Mouse (Mus musculus) neural tube, embryonic 14.5 days (tissue): Measurements from ENCODE around the gene Atp5e. TPM values are rescaled to one million over a fixed set of nuclear protein-coding genes. Genes with fewer than 3 reads are reported as not detected.

Experiments
- ATAC-seq: fragments of 200-750 bp; cut with Nextera tagmentation; 2 replicates; pipeline ENCODE4 v1.8.0; 2017; ENCODE audit warnings: low read depth, mild to moderate bottlenecking, moderate TSS enrichment, moderate library complexity
- H3K27ac ChIP-seq: fragments of 300-500 bp; sonication (generic); 2 replicates; pipeline ENCODE4 v1.5.1; 2014; ENCODE audit warnings: low read depth, mild to moderate bottlenecking, control low read depth, low read length, moderate library complexity, mixed read lengths
- H3K27me3 ChIP-seq: fragments of 300-500 bp; sonication (generic); 2 replicates; pipeline ENCODE4 v1.6.1; 2014; ENCODE audit warnings: low read length; ENCODE audit not compliant: control insufficient read depth, insufficient read depth
- H3K36me3 ChIP-seq: fragments of 300-500 bp; sonication (generic); 2 replicates; pipeline ENCODE4 v1.6.1; 2014; ENCODE audit warnings: low read length, mixed read lengths; ENCODE audit not compliant: control insufficient read depth, insufficient read depth
- H3K4me1 ChIP-seq: fragments of 300-500 bp; sonication (generic); 2 replicates; pipeline ENCODE4 v1.6.1; 2014; ENCODE audit warnings: low read length; ENCODE audit not compliant: control insufficient read depth, insufficient read depth
- H3K4me2 ChIP-seq: fragments of 300-500 bp; sonication (generic); 2 replicates; pipeline ENCODE4 v1.6.1; 2014; ENCODE audit warnings: mild to moderate bottlenecking, low read depth, low read length, control low read depth
- H3K4me3 ChIP-seq: fragments of 300-500 bp; sonication (generic); 2 replicates; pipeline ENCODE4 v1.5.1; 2014; ENCODE audit warnings: low read depth, low read length, control low read depth, mixed read lengths
- H3K9ac ChIP-seq: fragments of 300-500 bp; sonication (generic); replicated peaks from 2 replicates; pipeline ENCODE4 v1.6.1; 2014; ENCODE audit warnings: low read depth, mild to moderate bottlenecking, control low read depth, low read length, mixed read lengths
- H3K9me3 ChIP-seq: fragments of 300-500 bp; sonication (generic); 2 replicates; pipeline ENCODE4 v1.6.1; 2016; ENCODE audit warnings: low read length; ENCODE audit not compliant: control insufficient read depth
- WGBS: fragments of 180-500 bp; shearing (Covaris S2); extraction: QIAGEN DNeasy Blood & Tissue Kit; methylation state at CpG from one replicate; pipeline ENCODE4 v1.1.7; 2014; 5-methylcytosine and 5-hydroxymethylcytosine counted together
- polyA plus RNA-seq: library from polyadenylated mRNA; unstranded; fragments of >200 nt; fragmentation: Nextera tagmentation; extraction: Ambion mirVana; gene quantifications from 2 replicates; pipeline ENCODE4 v1.2.1, GENCODE M21; 2014

Atp5e gene
- polyA plus RNA-seq, 1 experiment from 2014 or later: 891 TPM

- no peak overlapping the region for H3K9ac ChIP-seq
Observed at GRCm38 (mm10) chr2:174478746-174479145, 14.8 kb upstream of the Atp5e start.

GRCm38 (mm10) chr2:174477543-174478319 lies 13.8 kb upstream of the Atp5e start:
- Histone ChIP-seq H3K9ac (no peak overlapping the region), H3K4me1 (no peaks in the 10 kb centered on the region), H3K27ac (no peak overlapping the region), H3K4me2 (no peak overlapping the region), H3K9me3 (no peaks in the 10 kb centered on the region), H3K4me3 (no peak overlapping the region), H3K36me3 (no peaks in the 10 kb centered on the region), H3K27me3 (no peaks in the 10 kb centered on the region)
- ATAC-seq: no peak
- 77% methylated on average over 3 of the region's 3 CpGs for WGBS

More at GRCm38 (mm10) chr2:174478746-174479145, 14.8 kb upstream of the Atp5e start:
- no peak for ATAC-seq
- H3K27ac ChIP-seq: no peak overlapping the region
- H3K9me3 ChIP-seq: no peaks in the 10 kb centered on the region
- no peak overlapping the region for H3K4me2 ChIP-seq
- WGBS: 74% methylated on average over 5 of the region's 5 CpGs
- no peaks in the 10 kb centered on the region for H3K4me1 ChIP-seq
- H3K36me3 ChIP-seq: no peaks in the 10 kb centered on the region
- H3K4me3 ChIP-seq: no peak overlapping the region
- no peaks in the 10 kb centered on the region for H3K27me3 ChIP-seq

- H3K4me1 ChIP-seq: no peaks in the 10 kb centered on the region
- H3K9ac ChIP-seq: no peak overlapping the region
- H3K9me3 ChIP-seq: no peaks in the 10 kb centered on the region
- 0 out of 2 replicates have a peak, but pooled peaks cover 2% of the 10 kb centered on the region for H3K36me3 ChIP-seq
- H3K4me3 ChIP-seq: peak overlapping the region; percentile 66
- peak overlapping the region; percentile 68 for H3K4me2 ChIP-seq
- no peak overlapping the region for H3K27ac ChIP-seq
- ATAC-seq: no peak
- H3K27me3 ChIP-seq: no peaks in the 10 kb centered on the region
- WGBS: 88% methylated on average over 5 of the region's 5 CpGs
Observed at GRCm38 (mm10) chr2:174473550-174473927, 9.6 kb upstream of the Atp5e start.

GRCm38 (mm10) chr2:174472818-174473549 lies 9.1 kb upstream of the Atp5e start, which contains the start of gene Prelid3b:
Prelid3b (minus strand) TSS chr2:174473081.
- Histone ChIP-seq H3K9me3 (no peaks in the 10 kb centered on the region), H3K9ac (peak within 1 kb of the TSS; percentile 62), H3K4me3 (peak within 1 kb of the TSS; percentile 66), H3K4me2 (peak within 1 kb of the TSS; percentile 68), H3K27ac (no peak within 1 kb of the TSS), H3K36me3 (0 out of 2 replicates have a peak, but pooled peaks cover 3% of the 10 kb centered on the region), H3K27me3 (no peaks in the 10 kb centered on the region), H3K4me1 (no peaks in the 10 kb centered on the region)
- under 1% methylated on average over 53 of the region's 53 CpGs for WGBS
- peak; percentile 98 for ATAC-seq

- Histone ChIP-seq H3K4me1 (no peaks in the 10 kb centered on the region), H3K9ac (peak overlapping the region; percentile 62), H3K36me3 (peaks cover 4% of the 10 kb centered on the region; the same call in 1 of the 2 replicates), H3K4me2 (peak overlapping the region; percentile 68), H3K27me3 (no peaks in the 10 kb centered on the region), H3K4me3 (peak overlapping the region; percentile 66), H3K9me3 (no peaks in the 10 kb centered on the region), H3K27ac (no peak overlapping the region)
- WGBS: 8% methylated on average over 30 of the region's 30 CpGs
- ATAC-seq: peak; percentile 62; the same call in 1 of the 2 replicates
Observed at GRCm38 (mm10) chr2:174472407-174472806, 8.5 kb upstream of the Atp5e start.

- H3K27me3 ChIP-seq: no peaks in the 10 kb centered on the region
- WGBS: 93% methylated on average over 7 of the region's 7 CpGs
- H3K36me3 ChIP-seq: peaks cover 7% of the 10 kb centered on the region; the same call in 1 of the 2 replicates
- H3K4me1 ChIP-seq: no peaks in the 10 kb centered on the region
- H3K9ac ChIP-seq: no peak overlapping the region
- H3K27ac ChIP-seq: no peak overlapping the region
- ATAC-seq: no peak
- H3K4me3 ChIP-seq: no peak overlapping the region
- no peak overlapping the region for H3K4me2 ChIP-seq
- no peaks in the 10 kb centered on the region for H3K9me3 ChIP-seq
Observed at GRCm38 (mm10) chr2:174470786-174471405, 7.0 kb upstream of the Atp5e start.

GRCm38 (mm10) chr2:174470333-174470732 lies 6.4 kb upstream of the Atp5e start:
- ATAC-seq: no peak
- Histone ChIP-seq H3K4me2 (no peak overlapping the region), H3K4me1 (no peaks in the 10 kb centered on the region), H3K27me3 (no peaks in the 10 kb centered on the region), H3K36me3 (peaks cover 7% of the 10 kb centered on the region; the same call in 1 of the 2 replicates), H3K4me3 (no peak overlapping the region), H3K27ac (no peak overlapping the region), H3K9me3 (no peaks in the 10 kb centered on the region), H3K9ac (no peak overlapping the region)
- WGBS: 89% methylated on average over 4 of the region's 4 CpGs

GRCm38 (mm10) chr2:174463370-174463769 lies 535 bp downstream of the Atp5e start:
- peaks cover 7% of the 10 kb centered on the region for H3K4me1 ChIP-seq
- H3K4me3 ChIP-seq: peak overlapping the region; percentile 92
- H3K27ac ChIP-seq: peak overlapping the region; percentile 69; the same call in 1 of the 2 replicates
- H3K9me3 ChIP-seq: no peaks in the 10 kb centered on the region
- no peaks in the 10 kb centered on the region for H3K27me3 ChIP-seq
- peak overlapping the region; percentile 89 for H3K9ac ChIP-seq
- H3K4me2 ChIP-seq: peak overlapping the region; percentile 97
- ATAC-seq: peak; percentile 39; the same call in 1 of the 2 replicates
- 38% methylated on average over 10 of the region's 10 CpGs for WGBS
- peaks cover 22% of the 10 kb centered on the region for H3K36me3 ChIP-seq
